Mouse (Mus musculus) embryonic facial prominence, embryonic 12.5 days (tissue): Measurements from ENCODE around the gene Xpo1. TPM values are rescaled to one million over a fixed set of nuclear protein-coding genes. Genes with fewer than 3 reads are reported as not detected.

Experiments used
- ATAC-seq: fragments of 200-750 bp; cut with Nextera tagmentation; 2 replicates; pipeline ENCODE4 v1.8.0; 2017; ENCODE audit not compliant: insufficient number of reproducible peaks, insufficient read depth, low FRiP score, low TSS enrichment
- H3K27ac ChIP-seq: fragments of 300-500 bp; sonication (generic); 2 replicates; pipeline ENCODE4 v1.5.1; 2016; ENCODE audit warnings: mild to moderate bottlenecking
- H3K27me3 ChIP-seq: fragments of 300-500 bp; sonication (generic); 2 replicates; pipeline ENCODE4 v1.6.1; 2016; ENCODE audit warnings: mild to moderate bottlenecking, moderate library complexity
- H3K36me3 ChIP-seq: fragments of 300-500 bp; sonication (generic); 2 replicates; pipeline ENCODE4 v1.6.1; 2016; ENCODE audit warnings: mild to moderate bottlenecking
- H3K4me1 ChIP-seq: fragments of 300-500 bp; sonication (generic); 2 replicates; pipeline ENCODE4 v1.6.1; 2016
- H3K4me2 ChIP-seq: fragments of 300-500 bp; sonication (generic); replicated peaks from 2 replicates; pipeline ENCODE4 v1.6.1; 2016; ENCODE audit warnings: mild to moderate bottlenecking, moderate library complexity
- H3K4me3 ChIP-seq: fragments of 300-500 bp; sonication (generic); 2 replicates; pipeline ENCODE4 v1.5.1; 2016; ENCODE audit warnings: mild to moderate bottlenecking
- H3K9ac ChIP-seq: fragments of 300-500 bp; sonication (generic); 2 replicates; pipeline ENCODE4 v1.6.1; 2016; ENCODE audit warnings: mild to moderate bottlenecking, moderate library complexity
- H3K9me3 ChIP-seq: fragments of 300-500 bp; sonication (generic); 2 replicates; pipeline ENCODE4 v1.6.1; 2016; ENCODE audit warnings: mild to moderate bottlenecking, moderate library complexity
- WGBS: fragments of 180-500 bp; shearing (Covaris S2); methylation state at CpG from one replicate; pipeline ENCODE4 v1.1.7; 2016; 5-methylcytosine and 5-hydroxymethylcytosine counted together
- polyA plus RNA-seq: library from polyadenylated mRNA; unstranded; fragments of >200 nt; fragmentation: Nextera tagmentation; extraction: Ambion mirVana; gene quantifications from 2 replicates; pipeline ENCODE4 v1.2.1, GENCODE M21; 2016

The Xpo1 gene
- 177 and 182 TPM in 2 replicates for polyA plus RNA-seq

GRCm38 (mm10) chr11:23255427-23256193 is at the start of gene Xpo1:
TSS of gene Xpo1 (plus strand) at chr11:23256041.
- Histone ChIP-seq H3K9ac (peak within 1 kb of the TSS; percentile 100), H3K9me3 (no peaks in the 10 kb centered on the region), H3K27me3 (no peaks in the 10 kb centered on the region), H3K4me2 (peak within 1 kb of the TSS; percentile 87), H3K36me3 (0 out of 2 replicates have a peak, but pooled peaks cover 4% of the 10 kb centered on the region), H3K4me1 (peaks cover 13% of the 10 kb centered on the region), H3K4me3 (peak within 1 kb of the TSS; percentile 98), H3K27ac (peak within 1 kb of the TSS; percentile 100)
- under 1% methylated on average over 59 of the region's 60 CpGs for WGBS
- peak; percentile 99 for ATAC-seq

GRCm38 (mm10) chr11:23209717-23210116 is 46.1 kb upstream of the Xpo1 start:
- WGBS: 78% methylated on average over 7 of the region's 7 CpGs
- Histone ChIP-seq H3K9ac (no peak overlapping the region), H3K4me1 (peaks cover 6% of the 10 kb centered on the region), H3K27me3 (no peaks in the 10 kb centered on the region), H3K36me3 (no peaks in the 10 kb centered on the region), H3K4me3 (no peak overlapping the region), H3K4me2 (no peak overlapping the region), H3K9me3 (no peaks in the 10 kb centered on the region), H3K27ac (no peak overlapping the region)
- ATAC-seq: no peak

GRCm38 (mm10) chr11:23210590-23211510 is 45.0 kb upstream of the Xpo1 start:
- peak; percentile 81; the same call in 1 of the 2 replicates for ATAC-seq
- peak overlapping the region; percentile 82 for H3K27ac ChIP-seq
- no peaks in the 10 kb centered on the region for H3K9me3 ChIP-seq
- peaks cover 6% of the 10 kb centered on the region for H3K4me1 ChIP-seq
- peak overlapping the region; percentile 48 for H3K4me2 ChIP-seq
- peak overlapping the region; percentile 31 for H3K9ac ChIP-seq
- peak overlapping the region; percentile 22 for H3K4me3 ChIP-seq
- H3K27me3 ChIP-seq: no peaks in the 10 kb centered on the region
- H3K36me3 ChIP-seq: no peaks in the 10 kb centered on the region
- 13% methylated on average over 16 of the region's 16 CpGs for WGBS

- no peak overlapping the region for H3K27ac ChIP-seq
- no peak overlapping the region for H3K4me2 ChIP-seq
- H3K4me1 ChIP-seq: no peaks in the 10 kb centered on the region
- ATAC-seq: no peak
- H3K9ac ChIP-seq: no peak overlapping the region
- H3K36me3 ChIP-seq: no peaks in the 10 kb centered on the region
- no peaks in the 10 kb centered on the region for H3K27me3 ChIP-seq
- no peaks in the 10 kb centered on the region for H3K9me3 ChIP-seq
- WGBS: 92% methylated on average over 9 of the region's 9 CpGs
- no peak overlapping the region for H3K4me3 ChIP-seq
Observed at GRCm38 (mm10) chr11:23217430-23217829, 38.4 kb upstream of the Xpo1 start.

GRCm38 (mm10) chr11:23236015-23236414 is 19.8 kb upstream of the Xpo1 start:
- no peak overlapping the region for H3K27ac ChIP-seq
- H3K27me3 ChIP-seq: no peaks in the 10 kb centered on the region
- H3K4me2 ChIP-seq: no peak overlapping the region
- no peak overlapping the region for H3K4me3 ChIP-seq
- WGBS: 86% methylated on average over 4 of the region's 4 CpGs
- H3K36me3 ChIP-seq: no peaks in the 10 kb centered on the region
- ATAC-seq: no peak
- no peaks in the 10 kb centered on the region for H3K9me3 ChIP-seq
- no peak overlapping the region for H3K9ac ChIP-seq
- no peaks in the 10 kb centered on the region for H3K4me1 ChIP-seq

- no peak for ATAC-seq
- WGBS: 89% methylated on average over 4 of the region's 4 CpGs
- Histone ChIP-seq H3K4me1 (peaks cover 7% of the 10 kb centered on the region), H3K27ac (no peak overlapping the region), H3K27me3 (no peaks in the 10 kb centered on the region), H3K9me3 (no peaks in the 10 kb centered on the region), H3K36me3 (no peaks in the 10 kb centered on the region), H3K4me3 (no peak overlapping the region), H3K9ac (no peak overlapping the region), H3K4me2 (no peak overlapping the region)
Observed at GRCm38 (mm10) chr11:23253931-23254330, 1.9 kb upstream of the Xpo1 start.

GRCm38 (mm10) chr11:23254548-23254947 is 1.3 kb upstream of the Xpo1 start:
- Histone ChIP-seq H3K27ac (peak overlapping the region; percentile 96), H3K9me3 (no peaks in the 10 kb centered on the region), H3K27me3 (no peaks in the 10 kb centered on the region), H3K4me1 (peaks cover 13% of the 10 kb centered on the region), H3K4me2 (peak overlapping the region; percentile 51), H3K9ac (peak overlapping the region; percentile 69; the same call in 1 of the 2 replicates), H3K36me3 (0 out of 2 replicates have a peak, but pooled peaks cover 4% of the 10 kb centered on the region), H3K4me3 (peak overlapping the region; percentile 98)
- no peak for ATAC-seq
- 88% methylated on average over 4 of the region's 4 CpGs for WGBS

- Histone ChIP-seq H3K9ac (peak overlapping the region; percentile 69), H3K27me3 (no peaks in the 10 kb centered on the region), H3K9me3 (no peaks in the 10 kb centered on the region), H3K36me3 (0 out of 2 replicates have a peak, but pooled peaks cover 4% of the 10 kb centered on the region), H3K4me2 (peak overlapping the region; percentile 51), H3K4me3 (peak overlapping the region; percentile 98), H3K27ac (peak overlapping the region; percentile 96), H3K4me1 (peaks cover 13% of the 10 kb centered on the region)
- ATAC-seq: no peak
- under 1% methylated on average over 24 of the region's 24 CpGs for WGBS
Observed at GRCm38 (mm10) chr11:23255053-23255426, 801 bp upstream of the Xpo1 start.

- peak; percentile 8; the same call in 1 of the 2 replicates for ATAC-seq
- Histone ChIP-seq H3K4me3 (peak overlapping the region; percentile 98), H3K27ac (peak overlapping the region; percentile 100), H3K9me3 (no peaks in the 10 kb centered on the region), H3K4me2 (peak overlapping the region; percentile 87), H3K9ac (peak overlapping the region; percentile 100), H3K27me3 (no peaks in the 10 kb centered on the region), H3K36me3 (0 out of 2 replicates have a peak, but pooled peaks cover 6% of the 10 kb centered on the region), H3K4me1 (peaks cover 13% of the 10 kb centered on the region)
- 1% methylated on average over 47 of the region's 51 CpGs for WGBS
Observed at GRCm38 (mm10) chr11:23256194-23256802, 457 bp downstream of the Xpo1 start.

- peak overlapping the region; percentile 87 for H3K4me2 ChIP-seq
- H3K4me1 ChIP-seq: peaks cover 13% of the 10 kb centered on the region
- peaks cover 9% of the 10 kb centered on the region; the same call in 1 of the 2 replicates for H3K36me3 ChIP-seq
- H3K27me3 ChIP-seq: no peaks in the 10 kb centered on the region
- no peaks in the 10 kb centered on the region for H3K9me3 ChIP-seq
- WGBS: under 1% methylated on average over 48 of the region's 48 CpGs
- ATAC-seq: no peak
- peak overlapping the region; percentile 100 for H3K27ac ChIP-seq
- H3K4me3 ChIP-seq: peak overlapping the region; percentile 98
- H3K9ac ChIP-seq: peak overlapping the region; percentile 100
Observed at GRCm38 (mm10) chr11:23256803-23257704, 1.2 kb downstream of the Xpo1 start.
